Mouse (Mus musculus) liver, embryonic 14.5 days (tissue): ENCODE results near the gene Crybb3.

Experiments
- CTCF ChIP-seq: IDR thresholded peaks from 2 replicates; pipeline ENCODE4 v1.5.1; 2016; ENCODE audit warnings: antibody characterized with exemption, low read depth, control low read depth
- EP300 ChIP-seq: IDR thresholded peaks from 2 replicates; pipeline ENCODE4 v1.6.1; 2016; ENCODE audit warnings: antibody characterized with exemption, low read depth

- TF ChIP-seq CTCF, result no peak
- no peak for TF ChIP-seq EP300
These were observed 31.5 kb downstream of the Crybb3 start for GRCm38 (mm10) chr5:113049876-113050275.
